Mouse (Mus musculus): ENCODE measurements at regions not wholly inside any gene's neighbourhood (a gene's known extent, or its start where the extent isn't known, plus 50 kb on each side); places are given as distances from the start of the nearest gene placed in this dataset.

DNA sequence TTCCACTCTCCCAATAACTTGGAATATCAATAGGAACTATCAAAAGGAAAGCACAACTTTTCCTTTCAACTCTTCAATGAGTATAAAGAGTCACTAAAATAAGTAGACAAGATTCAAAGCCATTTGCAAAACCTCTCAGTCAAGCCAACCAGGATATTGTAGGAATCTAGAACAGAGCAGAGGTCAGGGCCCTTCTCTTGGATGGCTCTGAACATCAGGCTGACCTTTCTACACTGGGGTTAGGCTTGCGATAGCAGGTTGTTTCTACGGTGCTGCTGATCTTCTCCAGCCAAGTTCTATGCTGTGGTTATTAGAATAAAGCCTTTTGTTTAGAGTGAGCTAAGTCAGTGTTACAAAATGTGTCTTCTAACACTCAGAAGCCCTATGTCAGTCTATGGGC lies 658.6 kb downstream of the Ofcc1 start:
- DNase-seq, result no peak

DNA sequence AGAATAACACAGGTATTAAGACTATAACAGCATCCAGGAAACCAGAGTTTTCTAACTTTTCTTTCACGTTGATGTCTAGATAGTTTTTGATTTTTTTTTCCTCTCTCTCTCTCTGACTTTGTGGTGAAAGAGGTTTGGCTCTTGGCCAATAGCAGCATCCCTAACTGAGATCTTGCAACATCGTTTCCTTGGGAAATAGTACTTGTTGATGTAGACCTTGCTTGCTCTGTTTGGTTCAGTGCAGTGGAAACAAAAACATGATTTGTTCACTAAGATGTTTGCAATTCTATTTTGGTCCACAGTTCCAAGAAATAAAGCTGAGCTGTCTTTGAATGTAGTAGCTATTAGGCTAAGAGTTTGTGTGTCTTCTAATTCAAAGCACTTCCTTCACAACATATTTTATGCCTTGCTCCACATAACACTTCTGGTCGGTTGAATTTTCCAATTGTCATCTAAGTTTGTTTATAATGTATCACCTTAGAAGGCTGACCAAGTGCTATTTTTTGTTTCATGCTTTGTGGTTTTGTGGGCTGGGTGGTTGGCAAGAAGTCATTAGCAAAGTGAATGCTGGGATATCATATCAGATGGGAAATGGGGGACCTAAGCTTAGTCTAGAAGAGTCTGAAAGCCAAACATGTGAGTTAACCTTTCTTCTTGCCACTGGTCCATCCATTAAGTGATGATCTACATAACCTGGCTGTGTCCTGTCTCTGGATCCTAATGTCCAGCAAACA lies 669.8 kb downstream of the Ofcc1 start:
- no peak for DNase-seq

DNA sequence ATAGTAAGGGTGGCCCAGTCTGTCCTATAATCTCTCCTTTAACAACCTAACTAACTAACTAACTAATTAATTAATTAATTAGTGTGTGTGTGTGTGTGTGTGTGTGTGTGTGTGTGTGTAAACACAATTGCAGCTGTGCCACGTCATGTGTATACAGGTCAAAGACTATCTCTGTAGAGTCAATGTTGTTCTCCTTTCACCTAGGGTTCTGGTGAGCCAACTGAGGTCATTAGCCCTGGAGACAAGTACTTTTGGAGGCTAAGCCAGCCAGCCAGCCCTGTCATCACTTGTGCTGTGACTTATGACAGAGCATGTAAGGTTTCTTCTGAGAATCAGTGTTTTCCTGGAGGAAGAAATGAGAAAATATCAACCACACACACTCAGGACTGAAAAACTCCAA lies 696.7 kb downstream of the Ofcc1 start:
- DNase-seq, result no peak

DNA sequence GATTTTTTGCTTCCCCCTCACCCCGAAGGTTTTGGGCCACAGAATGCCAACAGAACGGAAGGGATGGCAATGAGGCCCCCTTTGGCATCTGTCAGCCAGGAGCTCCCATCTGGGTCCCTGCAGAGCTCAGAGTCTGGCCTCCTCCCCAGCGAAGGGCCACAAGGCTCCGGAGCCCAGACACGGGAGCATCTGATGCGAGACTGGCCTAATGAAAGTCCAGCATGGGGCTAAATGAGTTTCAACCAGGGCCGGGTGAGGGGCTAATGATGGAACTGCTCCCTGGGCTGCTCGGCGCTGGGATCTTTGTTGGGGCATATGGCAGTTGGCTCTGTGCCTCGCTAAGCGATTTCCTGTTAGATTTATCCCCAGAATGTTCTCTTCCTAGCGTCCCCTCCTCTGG lies 688.8 kb upstream of the Slc35b3 start:
- no peak for DNase-seq

DNA sequence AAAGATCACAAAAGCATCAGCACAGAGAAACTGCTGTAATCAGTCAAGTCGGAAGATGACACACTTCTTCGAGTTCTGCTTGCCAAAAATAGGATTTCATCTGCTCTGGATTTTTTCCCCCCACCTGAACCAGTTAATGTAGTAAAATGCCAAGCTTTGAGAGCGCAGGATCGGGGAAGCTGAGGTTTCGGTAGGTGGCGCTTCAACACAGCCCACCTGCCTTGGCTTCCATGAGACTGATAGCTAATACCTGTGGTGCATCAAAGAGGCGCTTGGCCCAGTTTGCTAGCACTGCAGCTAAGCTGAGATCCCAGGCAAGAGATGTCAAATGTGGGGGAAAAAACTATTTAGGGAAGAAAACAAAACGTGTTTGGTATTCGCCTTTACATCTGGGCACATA lies 686.7 kb upstream of the Slc35b3 start:
- DNase-seq, result peak in 1 of 2 experiments; percentile 5

DNA sequence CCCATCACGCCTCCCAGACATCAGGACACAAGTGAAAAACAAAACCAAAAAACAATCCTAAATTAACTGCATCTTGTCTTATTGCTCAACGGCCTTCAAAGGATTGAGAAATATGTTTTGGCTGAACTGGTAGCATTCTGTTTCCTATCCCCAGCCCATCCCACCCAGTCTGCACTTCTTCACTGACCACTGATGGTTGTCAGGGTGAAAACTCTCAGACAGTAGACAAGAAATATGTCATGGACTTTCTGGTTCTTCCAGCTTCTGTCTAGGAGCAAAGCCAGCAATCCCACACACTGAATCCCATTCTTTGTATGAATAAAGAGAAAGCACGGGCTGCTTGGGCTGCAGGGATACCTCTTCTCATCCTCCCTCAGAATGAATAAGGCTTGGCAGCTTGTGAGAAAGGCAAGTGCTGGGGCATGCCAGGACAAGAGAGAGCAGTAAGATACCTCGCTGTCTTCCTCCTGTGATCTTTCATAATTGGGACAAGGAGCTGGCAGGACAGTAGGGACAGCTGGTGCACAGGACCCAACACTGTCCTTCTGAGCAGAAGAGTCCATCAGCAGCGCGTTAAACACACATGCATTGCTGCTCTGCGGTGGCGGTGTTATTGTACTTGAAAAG lies 670.9 kb upstream of the Slc35b3 start:
- no peak for DNase-seq

All from heart, adult 18-20 months (tissue).